Mouse (Mus musculus): ENCODE results near the gene Prm2.
"Not testable (repeated sequence)": the region's sequence is repeated elsewhere in the genome, so short reads cannot be mapped to it uniquely, and the experiment has no call there.

Gene Prm2

DNA sequence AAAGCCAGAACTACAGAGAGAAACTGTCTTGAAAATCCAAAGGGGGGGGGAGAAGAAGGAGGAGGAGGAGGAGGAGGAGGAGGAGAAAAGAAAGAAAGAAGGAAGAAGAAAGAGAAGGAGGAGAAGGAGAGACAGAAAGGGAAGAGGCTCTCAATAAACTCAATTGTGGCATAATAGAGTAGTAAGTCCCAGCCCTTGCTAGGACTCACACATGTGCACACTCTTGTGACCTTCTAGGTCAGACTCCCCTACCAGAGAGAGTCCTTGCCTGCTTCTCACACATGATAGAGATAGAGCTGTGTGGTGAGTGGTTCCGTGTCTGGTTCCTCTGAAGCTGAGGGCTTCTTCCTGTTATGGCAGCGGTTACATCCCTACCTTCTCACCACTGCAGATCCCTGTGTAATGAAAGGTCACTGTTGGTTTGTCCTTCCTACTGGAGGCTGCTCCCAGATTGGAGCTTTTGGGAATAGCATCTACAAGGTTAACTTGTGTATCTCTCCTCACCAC lies 17.0 kb upstream of the Prm2 start, which contains the start of gene Gm11172:
Gm11172 (plus strand) TSS at position 51 of the 507 bp plus-strand sequence.
- no peak for DNase-seq (ENCODE audit: low spot score in 2 of 2)

DNA sequence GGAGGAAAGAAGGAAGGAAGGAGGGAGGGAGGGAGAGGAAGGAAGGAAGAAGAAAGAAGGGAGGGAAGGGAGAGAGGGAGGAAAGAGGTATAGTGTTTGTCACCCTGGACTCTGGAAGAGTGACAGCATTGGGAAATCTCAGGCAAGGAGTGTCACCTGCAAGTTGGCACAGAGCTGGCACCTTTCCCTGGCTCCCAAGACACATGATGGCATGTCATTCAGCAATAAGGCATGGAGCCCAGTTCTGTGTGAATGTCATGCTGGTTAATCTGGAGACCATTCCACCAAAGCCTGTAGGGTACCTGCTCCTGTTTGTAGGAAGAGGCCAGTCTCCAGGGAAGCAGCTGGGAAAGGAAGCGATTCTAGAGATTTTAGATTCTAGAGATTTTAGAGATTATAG lies 14.4 kb upstream of the Prm2 start:
- DNase-seq (ENCODE audit: low spot score in 2 of 2) = no peak

DNA sequence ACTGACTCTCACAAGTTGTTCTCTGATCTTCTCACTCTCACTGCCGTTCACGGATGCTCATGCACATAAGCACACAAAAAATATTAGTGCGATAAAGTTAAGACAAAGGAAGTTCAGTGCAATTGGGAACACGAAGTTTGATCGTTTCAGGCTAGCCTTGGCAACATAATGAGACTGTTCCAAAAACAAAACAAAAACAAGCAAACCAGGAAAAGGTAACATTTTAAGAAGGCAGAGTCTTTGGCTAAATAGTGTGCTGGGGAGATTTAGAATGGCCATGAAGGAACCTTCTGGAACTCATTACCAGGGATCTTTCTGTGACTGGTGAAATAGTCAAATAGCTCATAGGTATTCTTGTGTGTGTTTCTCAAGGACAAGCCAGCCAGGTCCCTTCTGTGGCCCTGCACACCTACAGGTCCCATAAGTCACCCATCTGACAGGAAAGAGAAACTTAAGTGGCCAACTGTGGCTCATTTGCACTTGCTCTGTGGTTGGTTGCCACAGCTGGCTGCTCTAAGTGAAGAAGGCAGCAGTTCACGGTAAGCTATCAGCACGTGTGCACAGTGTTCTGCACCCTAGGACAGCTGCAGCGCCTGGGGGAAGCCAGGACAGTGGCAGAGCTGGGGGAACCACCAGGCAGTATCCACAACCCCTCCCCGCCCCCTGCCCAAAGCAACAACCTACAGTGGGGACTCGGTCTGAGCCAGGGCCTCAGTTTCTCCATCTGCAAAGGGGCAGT lies 10.0 kb upstream of the Prm2 start, which contains the start of gene Prm1:
Prm1 (minus strand) TSS at position 51 of the 739 bp plus-strand sequence.
- no peak for DNase-seq (ENCODE audit: low spot score in 2 of 2)

DNA sequence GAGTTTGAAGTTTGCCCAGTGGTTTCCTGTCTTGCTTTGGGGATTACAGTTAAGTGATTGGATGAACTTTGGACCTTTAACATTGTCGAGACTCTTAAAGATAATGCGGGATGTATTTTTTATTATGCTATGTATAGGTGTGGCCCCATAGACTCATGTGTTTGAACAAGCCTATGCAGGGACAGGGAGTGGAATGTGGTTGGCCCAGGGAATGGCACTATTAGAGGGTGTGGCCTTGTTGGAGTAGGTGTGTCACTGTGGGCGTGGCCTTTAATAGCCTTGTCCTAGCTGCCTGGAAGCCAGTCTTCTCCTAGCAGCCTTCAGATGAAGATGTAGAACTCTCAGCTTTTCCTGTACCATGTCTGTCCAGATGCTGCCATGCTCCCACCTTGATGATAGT lies 6.5 kb upstream of the Prm2 start:
- not testable (repeated sequence) for DNase-seq (ENCODE audit: low spot score in 2 of 2)

DNA sequence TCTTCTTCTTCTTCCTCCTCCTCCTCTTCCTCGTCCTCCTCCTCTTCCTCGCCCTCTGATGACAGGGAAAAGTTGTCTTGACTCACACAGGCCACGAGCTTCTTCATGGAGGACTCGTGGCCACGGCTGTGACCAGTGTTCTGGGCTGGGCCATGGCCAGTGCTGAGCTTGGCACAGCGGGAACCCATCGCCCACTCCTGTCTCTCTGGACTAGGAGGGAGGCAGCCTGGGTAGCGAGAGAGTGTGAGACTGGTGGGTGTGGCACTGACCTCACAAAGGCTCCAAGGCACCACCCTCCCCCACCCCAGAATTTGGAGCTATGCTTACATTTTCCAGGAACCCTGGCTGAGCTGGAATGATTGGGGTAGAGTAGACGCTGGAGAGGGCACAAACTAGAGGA lies 5.2 kb downstream of the Prm2 start, which contains the start of gene Prm3:
Prm3 (minus strand) TSS at position 213 of the 400 bp plus-strand sequence.
- DNase-seq (ENCODE audit: low spot score in 2 of 2) = no peak

DNA sequence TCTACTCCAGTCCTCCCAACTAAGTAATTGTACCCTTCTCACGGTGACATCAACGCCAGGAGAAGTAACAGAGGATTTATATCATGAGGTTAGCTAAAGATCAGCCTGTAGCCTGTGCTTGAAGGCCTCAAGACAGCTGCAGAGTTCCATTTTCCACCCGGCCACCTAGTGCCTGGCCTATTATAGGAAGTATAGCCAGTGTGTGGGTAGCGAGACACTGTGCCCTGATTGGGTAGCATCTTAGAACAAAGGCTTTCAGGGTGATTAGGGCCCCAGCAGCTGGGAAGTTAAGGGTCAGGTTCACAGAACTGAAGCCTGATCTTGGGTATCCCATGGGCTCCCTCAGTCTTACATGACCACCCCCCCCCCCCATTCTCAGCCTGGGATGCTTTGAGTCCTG lies 7.1 kb downstream of the Prm2 start:
- no peak for DNase-seq (ENCODE audit: low spot score in 2 of 2)

DNA sequence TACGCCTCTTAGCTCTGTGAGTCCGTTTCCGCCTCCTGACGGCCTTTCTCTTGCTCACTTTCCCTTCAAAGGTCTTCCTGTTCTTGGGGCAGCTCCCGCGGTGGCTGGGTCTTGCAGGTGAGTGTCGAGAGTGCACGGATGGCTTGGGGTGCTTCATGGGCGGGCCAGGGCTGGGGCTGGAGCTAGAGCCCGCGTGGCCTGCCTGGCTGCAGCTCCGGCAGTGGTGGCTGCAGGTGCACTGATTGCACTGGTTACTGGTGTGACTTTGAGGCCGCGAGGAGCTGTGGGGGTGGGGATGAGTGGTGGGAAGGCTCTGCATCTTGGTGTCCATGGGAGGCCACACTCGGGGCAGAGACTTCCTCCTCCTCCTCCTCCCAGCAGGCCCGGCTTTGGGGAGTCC lies 7.7 kb downstream of the Prm2 start, which contains the start of gene Tnp2:
Tnp2 (minus strand) TSS at position 390 of the 400 bp plus-strand sequence.
- DNase-seq (ENCODE audit: low spot score in 2 of 2) = no peak

DNA sequence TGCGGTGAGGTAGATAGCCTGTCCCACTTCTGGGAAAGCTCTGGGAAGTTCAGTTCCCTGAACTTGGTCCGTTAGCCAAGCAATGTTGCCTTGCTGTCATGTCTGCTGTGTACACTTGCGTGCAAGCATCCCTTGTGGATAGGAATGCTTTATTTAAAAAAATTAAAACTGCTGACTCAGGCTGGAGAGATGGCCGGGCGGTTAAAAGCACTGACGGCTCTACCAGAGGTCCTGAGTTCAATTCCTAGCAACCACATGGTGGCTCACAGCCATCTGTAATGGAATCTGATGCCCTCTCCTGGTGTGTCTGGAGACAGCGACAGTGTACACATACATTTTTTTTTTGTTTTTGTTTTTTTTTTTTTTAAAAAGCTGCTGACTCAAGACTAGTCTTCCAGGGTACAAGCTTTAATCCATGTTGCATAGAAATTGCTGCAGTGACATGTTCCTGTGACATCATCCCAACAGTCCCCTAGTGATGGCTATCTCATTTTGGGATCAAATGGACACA lies 8.3 kb downstream of the Prm2 start:
- DNase-seq (ENCODE audit: low spot score in 2 of 2) = no peak

DNA sequence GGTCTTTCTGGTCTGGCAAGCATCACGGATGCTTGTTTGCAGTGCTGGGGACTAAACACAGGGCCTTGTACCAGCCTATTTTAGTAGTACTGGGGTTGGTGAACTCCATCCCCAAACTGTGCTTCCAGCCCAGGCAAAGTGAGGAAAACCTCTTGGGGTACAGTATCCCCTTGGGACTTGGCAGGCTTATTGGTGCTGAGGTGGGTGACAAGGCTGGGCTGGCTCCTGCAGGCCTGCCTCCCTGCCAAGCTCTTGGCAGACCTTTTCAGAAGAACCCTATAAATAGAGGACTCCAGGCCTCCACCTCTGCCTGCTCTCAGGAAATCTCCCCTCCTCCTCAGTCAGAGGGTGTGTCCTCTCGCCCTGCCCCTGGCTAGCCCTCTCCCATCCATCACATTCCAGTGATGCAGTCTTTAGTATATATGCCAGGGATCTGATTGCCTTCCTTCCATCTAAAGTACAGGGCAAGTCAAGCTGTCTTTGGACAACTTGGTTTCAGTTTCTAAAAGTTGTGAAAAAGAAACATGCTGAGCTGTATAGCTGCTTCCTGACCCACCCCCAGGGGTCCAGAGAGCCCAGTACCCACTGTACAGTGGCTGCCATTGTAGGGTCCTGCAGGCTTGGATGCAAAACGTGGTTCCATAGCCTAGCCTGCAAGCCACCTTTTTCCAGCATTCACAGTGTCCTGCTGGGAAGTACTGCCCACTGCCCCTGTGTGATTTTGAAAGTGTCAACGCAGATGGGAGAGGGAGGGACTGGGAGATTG lies 9.0 kb downstream of the Prm2 start:
- no peak for DNase-seq (ENCODE audit: low spot score in 2 of 2)

DNA sequence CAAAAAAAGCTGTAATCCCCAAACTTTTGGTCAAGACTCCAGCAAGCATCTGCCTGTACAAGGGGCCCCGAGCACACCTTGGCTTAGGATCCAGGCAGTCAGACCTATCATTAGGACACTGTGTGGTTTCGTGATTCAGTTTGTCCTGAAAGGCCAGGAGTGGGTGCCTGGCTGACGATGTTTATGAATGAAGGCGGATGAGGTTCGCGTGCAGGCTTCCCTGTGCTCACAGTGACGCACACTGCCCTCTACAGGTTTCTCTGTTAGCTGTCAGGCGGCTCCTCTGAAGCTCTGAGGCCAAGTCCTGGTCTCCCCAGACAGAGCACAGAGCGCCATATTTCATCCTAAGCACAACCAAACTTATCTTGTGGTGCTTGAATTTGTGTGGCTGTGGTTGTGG lies 9.6 kb downstream of the Prm2 start:
- peak; percentile 81 for DNase-seq (ENCODE audit: low spot score in 2 of 2)

DNA sequence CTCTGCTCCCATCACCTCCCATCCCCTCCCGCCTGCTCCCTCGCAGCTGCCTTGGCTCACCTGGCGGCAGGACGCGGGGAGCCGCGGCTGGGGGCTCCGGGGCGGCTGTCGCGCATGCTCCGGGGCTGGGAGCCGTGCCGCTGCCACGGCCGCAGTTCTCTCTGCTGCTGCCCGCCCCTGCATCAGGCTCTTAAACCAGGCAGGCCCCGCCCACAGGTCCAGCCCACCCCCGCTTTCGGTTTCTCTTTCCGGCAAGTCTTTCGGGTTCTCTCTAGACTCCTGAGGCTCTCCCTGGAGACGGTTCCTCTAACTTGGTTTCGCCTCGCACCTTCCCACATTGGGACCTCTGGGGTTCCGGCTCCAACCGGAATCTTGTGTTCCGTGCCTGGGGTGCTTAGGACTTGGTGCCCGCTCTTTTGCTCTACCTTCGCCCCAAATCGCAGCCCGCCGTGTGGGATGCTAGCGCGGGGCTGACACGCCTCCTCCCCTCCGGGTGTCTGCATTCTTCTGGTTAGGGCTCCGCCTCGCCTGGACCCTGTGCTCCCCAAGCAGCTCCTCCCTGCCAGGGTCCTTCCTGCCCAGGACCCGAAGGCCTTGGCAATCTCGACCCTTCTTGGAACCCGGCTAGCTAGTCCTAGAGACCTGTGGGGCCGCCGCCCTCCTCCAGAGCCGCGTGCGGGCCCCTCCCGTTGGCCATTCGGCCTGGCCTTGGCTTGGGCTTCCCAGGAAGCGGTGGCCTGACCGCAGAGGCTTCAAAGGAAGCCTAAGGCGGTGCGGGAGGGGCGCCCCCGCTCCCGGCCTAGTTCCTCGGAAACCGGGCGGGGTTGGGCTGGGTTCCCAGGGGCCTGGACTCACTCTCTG lies 10.3 kb downstream of the Prm2 start, which contains the start of gene Socs1:
Socs1 (minus strand) TSS at position 166 of the 861 bp plus-strand sequence.
- peak; percentile 71 to 77 for DNase-seq (ENCODE audit: low spot score in 2 of 2)

DNA sequence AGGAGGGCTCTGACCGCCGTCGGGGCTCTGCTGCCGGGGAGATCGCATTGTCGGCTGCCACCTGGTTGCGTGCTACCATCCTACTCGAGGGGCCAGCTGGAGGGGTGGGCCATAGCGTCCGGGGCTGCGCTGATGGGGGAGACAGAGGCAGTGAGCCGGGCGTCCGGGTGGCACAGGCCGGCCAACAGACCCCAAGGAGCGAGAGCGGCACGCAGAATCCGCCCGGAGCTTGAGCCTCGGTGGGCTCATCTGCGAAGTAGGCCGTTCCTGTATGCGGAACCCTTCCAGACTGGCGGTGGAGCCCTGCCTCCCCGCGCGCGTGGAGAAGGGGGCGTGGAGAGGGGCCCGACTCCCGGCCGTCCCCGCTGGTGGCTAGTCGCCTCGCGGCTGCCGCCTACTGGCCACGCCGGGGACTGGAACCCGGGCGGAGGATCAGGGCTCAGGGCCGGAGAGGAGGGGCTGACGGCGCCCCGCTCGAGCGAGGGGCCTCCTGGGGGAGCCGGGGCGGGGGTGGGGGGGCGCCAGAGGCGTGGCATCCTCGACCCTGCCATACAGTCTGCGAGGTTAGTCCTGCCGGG lies 11.1 kb downstream of the Prm2 start:
- peak; percentile 81 to 85 for DNase-seq (ENCODE audit: low spot score in 2 of 2)

DNA sequence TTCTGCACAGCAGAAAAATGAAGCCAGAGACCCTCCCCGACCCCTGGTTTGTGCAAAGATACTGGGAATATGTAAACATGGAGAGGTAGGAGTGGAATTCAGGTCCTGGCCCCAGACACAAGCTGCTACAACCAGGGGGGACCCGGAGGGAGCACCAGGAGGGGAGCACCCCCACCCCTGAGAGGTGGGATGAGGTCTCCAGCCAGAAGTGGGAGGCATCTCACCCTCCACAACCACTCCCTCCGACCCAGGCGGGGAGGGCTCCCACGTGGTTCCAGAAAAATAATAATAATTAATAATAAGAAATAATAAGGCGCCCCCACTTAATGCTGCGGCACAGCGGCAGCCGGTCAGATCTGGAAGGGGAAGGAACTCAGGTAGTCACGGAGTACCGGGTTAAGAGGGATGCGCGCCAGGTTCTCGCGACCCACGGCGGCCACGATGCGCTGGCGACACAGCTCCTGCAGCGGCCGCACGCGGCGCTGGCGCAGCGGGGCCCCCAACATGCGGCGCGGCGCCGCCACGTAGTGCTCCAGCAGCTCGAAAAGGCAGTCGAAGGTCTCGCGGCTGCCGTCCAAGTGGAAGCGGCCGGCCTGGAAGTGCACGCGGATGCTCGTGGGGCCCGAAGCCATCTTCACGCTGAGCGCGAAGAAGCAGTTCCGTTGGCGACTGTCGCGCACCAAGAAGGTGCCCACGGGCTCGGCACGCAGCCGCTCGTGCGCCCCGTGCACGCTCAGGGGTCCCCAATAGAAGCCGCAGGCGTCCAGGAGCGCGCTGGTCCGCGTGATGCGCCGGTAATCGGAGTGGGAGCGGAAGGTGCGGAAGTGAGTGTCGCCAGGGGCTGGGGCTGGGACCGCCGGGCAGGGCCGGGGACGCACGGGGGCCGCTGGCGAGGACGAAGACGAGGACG lies 11.8 kb downstream of the Prm2 start:
- peak in 1 of 2 experiments; percentile 33 for DNase-seq (ENCODE audit: low spot score in 2 of 2)

DNA sequence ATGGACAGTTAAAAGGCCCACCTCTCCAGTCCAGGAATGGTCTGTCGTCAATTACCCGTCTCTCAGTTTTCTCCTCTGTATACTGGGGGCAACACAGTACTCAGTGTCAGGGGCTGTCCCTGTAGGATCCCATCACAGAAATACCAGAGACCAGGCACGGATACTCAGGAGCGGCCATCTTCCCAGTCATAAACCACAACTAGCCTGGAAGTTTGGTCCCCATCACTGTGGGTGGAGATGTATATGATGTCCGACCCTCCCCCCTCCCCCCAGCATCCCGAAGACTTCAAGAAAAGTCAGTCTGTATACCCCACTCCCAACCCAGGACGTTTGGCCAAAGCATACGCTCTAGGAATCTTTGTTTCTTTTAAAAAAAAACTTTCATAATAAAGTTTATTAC lies 12.5 kb downstream of the Prm2 start:
- DNase-seq (ENCODE audit: low spot score in 2 of 2) = no peak

DNA sequence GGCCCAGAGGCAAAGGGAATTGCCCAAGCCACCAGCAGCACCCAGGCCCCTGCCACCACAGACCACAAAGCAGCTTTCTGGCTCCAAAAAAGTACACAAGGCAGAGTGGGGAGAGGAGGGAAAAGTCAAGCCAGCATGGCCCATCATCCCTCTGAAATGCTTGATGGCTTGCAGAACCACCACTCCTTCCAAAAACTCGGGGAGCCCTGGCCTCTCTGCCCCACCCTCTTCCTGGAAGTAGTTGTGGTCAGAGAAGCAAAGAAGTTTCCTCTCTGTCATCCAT lies 12.8 kb downstream of the Prm2 start:
- DNase-seq (ENCODE audit: low spot score in 2 of 2) = no peak

DNA sequence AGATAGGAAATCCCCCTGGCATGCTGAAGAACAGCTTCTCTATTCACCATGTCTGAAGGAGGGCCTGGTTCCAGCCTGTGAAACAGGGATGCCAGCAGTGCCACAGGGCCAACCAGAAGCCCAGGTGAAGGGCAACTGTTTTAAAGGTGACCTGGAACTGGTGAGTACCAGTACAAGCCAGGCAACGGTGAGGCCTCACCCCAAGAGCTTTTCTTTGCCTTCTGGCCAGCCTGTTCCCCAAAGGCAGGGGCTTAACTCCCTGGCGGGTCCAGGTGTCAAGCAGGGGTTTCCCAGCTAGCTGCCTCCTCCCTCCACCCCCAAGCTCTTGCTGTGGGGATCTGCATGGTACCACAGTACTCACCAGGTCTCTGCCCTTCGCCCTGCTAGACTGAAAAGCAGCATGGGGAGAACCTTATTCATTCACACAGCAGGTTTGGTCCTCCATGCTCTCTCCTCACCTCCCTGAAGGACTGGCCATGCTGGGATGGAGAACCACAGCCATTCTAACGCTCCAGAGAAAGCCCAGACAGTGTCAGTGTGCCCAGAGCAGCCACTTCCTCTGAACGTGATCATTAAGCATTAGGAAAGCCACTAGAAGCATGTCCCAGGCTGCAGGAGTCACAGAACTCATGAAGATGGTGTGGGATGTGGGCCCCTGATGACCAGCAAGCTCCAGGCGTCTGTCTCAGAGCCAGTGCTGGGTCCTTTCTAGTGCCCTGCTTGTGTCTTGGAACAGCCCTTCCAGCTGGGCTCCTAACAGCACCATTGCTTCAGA lies 13.4 kb downstream of the Prm2 start:
- DNase-seq (ENCODE audit: low spot score in 2 of 2) = no peak

DNA sequence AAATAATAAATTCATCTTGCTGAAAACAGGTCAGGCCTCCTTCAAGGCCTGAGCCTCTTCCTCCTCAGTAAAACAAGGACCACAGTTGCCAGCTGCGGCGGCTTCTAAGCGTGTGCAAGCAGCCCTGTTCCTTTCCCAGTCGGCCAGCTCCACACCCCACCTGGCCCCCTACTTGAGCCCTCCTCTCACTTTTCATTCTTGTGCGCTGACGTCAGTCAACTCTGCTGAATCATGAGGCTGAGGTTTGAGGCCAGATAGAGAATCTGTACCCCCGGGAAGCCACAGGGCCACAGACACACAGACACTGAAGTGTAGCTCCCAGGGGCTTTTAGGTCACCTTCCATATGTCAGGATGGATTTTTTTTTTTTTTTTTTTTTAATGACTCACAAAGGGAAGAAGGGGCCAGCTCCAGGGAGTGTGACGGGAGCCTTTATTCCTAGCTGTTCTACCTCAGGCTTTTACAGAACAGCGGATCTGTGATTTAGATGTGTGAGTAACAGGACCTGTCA lies 14.0 kb downstream of the Prm2 start:
- no peak for DNase-seq (ENCODE audit: low spot score in 2 of 2)

DNA sequence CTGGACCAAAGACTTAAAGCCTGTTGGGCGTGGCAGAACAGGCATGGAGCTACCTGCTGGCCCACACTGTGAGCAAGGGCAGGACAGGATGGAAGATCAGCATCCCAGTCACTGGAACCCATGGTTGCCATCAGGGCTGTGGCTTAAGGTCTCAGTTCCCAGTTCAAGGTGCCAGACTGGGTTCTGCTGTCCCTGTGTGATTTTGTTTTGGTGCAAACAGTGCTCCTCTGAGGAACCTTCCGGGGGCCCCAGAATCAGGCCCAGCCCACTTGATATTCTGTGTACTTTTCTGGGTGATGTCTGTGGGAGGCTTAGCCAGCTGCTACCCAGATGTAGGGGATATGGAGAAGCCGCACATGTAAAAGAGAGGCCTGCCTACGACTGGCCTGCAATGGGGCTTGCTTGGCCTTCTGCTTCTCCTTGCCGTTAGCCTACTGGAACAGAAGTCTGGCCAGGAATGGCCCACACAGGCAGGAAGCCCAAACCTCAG lies 15.3 kb downstream of the Prm2 start:
- no peak for DNase-seq (ENCODE audit: low spot score in 2 of 2)

DNA sequence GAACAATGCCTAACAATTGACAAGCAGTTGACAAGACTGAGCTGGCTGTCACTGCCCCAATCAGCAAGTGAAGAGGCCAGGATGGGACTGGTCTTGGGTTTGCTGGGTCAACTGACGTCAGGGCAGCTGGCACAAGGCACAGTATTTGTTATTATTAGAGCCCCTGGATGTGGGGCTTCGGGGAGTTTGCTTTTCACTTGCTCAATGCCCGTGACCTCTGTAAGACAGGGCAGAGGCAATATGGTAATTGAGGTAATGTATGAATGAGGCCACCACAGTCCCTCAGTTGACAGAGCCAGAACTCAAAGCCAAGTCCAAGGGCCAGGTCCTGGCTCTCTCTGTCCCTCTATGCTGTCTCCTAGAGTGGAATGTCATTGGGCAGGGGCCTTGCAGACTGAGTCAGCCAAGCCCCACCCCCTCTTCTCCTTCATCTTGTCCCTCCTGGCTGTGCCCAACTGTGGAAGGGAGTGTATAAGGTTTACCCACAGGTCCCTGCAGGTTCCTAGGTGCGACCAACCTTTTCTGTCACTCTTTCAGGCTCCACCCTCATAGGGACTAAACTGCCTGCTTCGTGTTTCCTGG lies 18.3 kb downstream of the Prm2 start:
- DNase-seq (ENCODE audit: low spot score in 2 of 2) = no peak
